Mouse (Mus musculus) Muller cell, postnatal 12 days (primary cell): ENCODE data around the gene Ddx43.
"Not testable (repeated sequence)": the region's sequence is repeated elsewhere in the genome, so short reads cannot be mapped to it uniquely, and the experiment has no call there.

Experiments used
- DNase-seq: peaks from one replicate; pipeline ENCODE4 v3.0.0-alpha.2; 2015; ENCODE audit errors: inconsistent ontology term

The Ddx43 gene

DNA sequence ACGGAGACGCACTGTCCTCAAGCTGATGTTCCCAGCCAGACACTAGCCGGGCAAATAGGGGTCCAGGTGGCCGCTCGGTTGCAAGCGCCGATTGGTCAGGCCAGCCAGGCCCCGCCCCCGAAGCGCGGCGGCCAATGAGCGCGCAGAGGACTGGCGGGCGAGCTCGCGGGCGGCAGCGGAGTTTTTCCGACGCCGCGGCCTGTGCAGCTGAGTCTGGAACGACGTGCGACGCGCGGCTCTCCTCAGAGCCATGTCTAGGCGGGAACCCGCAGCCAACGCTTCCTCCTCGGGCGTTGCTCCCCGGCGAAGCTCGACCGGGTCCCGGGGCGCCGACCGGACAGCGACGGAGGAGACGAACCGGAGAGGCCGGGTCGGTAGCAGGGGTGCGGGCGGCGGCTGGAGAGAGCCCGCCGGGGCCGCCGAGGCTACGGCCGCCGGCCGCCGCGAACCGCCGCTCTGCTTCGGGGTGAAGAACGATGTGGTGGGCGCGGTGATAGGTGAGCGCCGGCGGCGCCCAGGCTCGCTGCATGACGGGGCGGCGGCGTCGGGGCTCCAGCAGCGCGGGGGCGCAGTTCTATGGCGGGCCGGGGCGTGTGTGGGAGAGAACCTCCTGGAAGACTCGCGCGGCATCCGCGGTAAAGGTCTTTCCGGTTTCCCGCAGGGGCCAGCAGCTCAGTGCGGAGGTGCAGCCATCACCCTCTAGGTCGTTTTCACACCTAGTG, at the start of gene Ddx43:
Gene Ddx43 (plus strand): TSS at position 148 of the 722 bp plus-strand sequence.
- DNase-seq, result peak; percentile 62

- DNase-seq, result no peak
Observed at GRCm38 (mm10) chr9:78347004-78347403, 48.6 kb upstream of the Ddx43 start.

- DNase-seq, result peak; percentile 31
Observed at GRCm38 (mm10) chr9:78348206-78349004, 47.2 kb upstream of the Ddx43 start.

DNA sequence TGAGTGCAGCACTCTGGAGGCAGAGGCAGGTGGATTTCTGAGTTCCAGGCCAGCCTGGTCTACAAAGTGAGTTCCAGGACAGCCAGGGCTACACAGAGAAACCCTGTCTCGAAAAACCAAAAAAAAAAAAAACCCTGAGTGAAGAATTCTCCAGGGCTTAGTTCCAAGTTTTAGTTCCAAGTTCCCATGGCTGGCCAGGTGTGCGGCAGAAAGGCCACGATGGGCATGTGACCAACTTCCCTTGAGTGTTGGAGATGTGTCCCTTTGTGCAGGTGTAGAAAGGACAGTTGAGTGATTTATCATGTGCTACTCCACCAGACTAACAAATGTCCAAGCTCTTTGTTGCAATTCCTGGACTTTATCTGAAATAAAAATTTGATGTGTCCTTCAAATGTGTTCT, 46.4 kb upstream of the Ddx43 start:
- not testable (repeated sequence) for DNase-seq

GRCm38 (mm10) chr9:78350007-78350406, 45.6 kb upstream of the Ddx43 start:
- not testable (repeated sequence) for DNase-seq

DNA sequence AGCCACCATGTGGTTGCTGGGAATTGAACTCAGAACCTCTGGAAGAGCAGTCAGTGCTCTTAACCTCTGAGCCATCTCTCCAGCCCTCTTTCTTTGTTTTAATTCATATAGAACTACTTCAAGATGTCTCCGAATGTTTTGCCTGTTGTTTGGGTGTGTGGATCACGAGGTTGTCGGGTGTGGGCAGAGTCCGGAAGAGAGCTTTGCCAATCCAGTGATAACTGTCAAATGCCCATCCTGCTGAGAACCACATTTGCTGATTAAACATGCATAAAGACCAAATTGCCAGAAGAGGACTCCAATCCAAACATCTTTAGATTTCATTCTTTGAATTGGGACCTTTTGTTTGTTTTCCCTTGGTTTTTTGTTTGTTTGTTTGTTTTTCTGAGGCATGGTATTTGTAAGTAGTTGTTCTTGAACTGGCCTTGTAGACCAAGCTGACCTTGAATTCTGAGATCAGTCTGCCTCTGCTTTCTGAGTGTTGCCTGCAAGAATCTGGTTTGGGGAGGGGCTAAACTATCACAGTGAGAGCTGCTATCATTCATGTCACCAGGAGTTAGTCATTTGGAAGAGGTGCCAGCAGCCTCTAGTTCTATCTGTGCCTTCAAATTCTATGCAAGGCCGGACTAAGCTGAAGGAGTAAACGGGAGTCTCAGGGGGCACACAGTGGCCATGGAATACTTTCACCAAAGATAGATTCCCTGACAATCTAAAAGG, 43.9 kb upstream of the Ddx43 start:
- no peak for DNase-seq

DNA sequence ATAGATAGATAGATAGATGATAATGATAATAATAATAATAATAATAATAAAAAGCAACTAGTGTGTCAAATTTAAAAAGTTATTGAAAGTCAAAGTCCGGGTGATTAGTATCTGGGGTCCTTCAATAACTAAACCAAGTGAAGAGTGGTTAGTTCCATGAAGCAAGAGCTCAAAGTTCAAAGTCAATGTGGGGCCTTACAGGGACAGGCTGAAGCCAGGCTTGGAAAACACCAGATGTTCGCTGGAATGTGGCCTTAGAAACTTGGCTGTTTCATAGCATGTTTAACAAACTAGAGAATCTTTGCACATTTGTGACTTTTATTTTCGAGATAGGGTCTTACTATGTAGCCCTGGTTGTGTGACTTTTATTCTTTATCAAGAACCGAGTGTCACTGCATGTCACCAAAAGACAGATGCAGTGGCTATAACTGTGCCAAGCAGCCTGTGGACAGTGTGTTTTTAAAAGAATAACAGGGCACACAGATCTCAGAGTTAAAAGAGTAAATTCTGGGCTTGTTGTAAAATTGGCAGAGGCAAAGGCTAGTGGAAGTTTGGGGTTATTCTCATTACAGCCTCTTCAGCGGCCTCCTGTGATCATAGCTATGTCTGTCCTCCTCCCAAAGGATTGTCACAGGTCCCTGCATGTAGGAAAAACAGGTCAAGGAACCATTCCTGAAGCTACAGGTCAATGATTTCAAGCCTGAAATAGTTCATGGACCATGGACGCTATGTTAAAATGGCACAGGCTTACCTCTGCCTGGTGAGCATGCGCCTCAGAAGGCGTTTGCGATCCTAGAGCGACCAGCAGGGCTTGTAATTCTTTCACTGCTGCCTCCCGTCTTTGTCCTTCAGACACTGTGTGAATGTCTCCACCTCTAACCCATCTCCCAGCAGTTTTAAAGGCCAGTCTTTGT, 40.7 kb upstream of the Ddx43 start:
- DNase-seq, result no peak

- no peak for DNase-seq
Observed at GRCm38 (mm10) chr9:78355611-78356010, 40.0 kb upstream of the Ddx43 start, which contains the start of gene Gsta2. TSS of gene Gsta2 (minus strand) at chr9:78355788.

DNA sequence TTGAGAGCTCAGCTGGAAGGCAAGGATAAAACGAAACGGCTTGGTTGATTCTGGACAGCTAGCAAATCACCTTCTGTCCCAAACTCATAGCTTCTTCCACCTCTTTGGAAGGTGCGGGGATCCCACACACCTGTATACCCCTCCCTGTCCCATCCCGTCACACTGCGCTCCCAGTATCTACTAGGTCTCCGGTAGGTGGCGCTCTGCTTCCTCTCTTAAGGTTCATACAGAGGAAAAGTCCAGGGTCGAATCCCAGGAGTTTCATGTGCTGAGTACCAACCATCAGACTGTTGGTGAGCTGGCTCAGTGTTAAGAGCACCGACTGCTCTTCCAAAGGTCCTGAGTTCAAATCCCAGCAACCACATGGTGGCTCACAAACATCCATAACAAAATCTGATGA, 37.5 kb upstream of the Ddx43 start:
- DNase-seq, result peak; percentile 41

DNA sequence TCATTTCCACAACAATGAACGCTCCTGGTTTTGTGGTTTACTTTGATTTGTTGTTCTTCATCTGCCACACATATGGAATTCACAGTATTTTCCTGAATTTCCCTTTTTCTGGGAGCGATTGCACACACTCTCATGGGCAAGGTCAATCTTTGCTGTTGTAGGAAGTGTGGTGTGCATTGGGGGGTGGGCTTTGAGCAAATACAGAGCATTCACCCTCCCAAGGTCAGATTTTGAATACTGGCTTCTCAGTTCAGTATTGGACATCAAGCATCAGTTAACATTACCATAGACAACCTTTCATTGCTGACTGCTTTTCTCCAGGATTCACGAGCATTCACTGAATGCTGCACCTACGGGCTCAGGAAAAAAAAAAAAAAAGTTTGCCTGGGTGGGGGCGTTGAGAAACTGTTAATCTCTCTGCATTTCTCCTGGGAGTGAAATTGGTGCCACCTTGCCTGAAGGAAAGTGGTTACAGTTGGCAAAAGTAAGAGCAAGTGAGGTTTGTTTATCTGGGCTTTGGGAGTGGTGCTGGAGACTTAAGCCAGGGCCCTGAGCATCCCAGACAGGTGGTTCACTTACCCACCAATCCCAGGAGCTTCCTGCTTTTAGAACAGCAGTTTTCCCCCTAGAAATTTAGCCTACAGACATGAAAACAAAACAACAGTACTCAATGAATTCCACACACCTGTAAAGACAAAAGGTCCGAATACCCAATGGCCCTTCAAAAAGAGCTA, 35.7 kb upstream of the Ddx43 start:
- DNase-seq, result no peak

- no peak for DNase-seq
Observed at GRCm38 (mm10) chr9:78360484-78360872, 35.1 kb upstream of the Ddx43 start.

DNA sequence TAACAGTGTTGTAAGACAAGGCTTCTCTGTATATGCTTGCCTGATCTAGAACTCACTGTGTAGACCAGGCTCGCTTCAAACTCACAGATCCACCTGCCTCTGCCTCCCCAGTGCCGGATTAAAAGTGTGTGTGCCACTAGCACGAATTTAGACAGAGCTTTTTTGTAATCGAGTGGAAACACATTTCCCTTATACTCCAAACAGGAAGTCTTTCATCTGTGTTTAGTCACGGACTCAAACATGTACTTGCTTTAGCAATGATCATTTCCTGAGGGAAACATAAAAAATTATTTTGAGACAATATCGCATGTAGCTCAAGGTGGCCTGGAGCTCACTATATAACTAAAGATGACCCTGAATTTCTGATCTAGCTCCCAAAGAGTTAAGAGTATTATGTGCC, 32.2 kb upstream of the Ddx43 start:
- DNase-seq, result no peak

DNA sequence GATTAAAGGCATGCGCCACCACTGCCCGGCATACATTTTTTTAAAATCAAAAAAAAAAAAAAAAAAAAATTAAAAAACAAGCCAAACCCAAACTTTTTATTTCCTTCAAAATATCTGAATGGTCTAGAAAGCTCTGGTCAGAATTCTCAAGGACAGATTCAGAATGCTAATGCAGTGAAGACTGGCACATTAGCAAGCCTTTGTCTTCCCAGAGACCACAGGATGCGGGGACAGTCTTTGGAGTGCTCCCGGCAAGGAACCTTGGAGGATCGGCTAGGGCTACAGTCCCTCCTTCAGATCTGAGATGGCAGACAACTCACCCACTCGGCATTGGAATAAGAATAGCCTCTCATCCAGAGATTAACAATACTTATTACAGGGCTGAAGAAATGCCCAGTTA, 30.9 kb upstream of the Ddx43 start:
- no peak for DNase-seq

DNA sequence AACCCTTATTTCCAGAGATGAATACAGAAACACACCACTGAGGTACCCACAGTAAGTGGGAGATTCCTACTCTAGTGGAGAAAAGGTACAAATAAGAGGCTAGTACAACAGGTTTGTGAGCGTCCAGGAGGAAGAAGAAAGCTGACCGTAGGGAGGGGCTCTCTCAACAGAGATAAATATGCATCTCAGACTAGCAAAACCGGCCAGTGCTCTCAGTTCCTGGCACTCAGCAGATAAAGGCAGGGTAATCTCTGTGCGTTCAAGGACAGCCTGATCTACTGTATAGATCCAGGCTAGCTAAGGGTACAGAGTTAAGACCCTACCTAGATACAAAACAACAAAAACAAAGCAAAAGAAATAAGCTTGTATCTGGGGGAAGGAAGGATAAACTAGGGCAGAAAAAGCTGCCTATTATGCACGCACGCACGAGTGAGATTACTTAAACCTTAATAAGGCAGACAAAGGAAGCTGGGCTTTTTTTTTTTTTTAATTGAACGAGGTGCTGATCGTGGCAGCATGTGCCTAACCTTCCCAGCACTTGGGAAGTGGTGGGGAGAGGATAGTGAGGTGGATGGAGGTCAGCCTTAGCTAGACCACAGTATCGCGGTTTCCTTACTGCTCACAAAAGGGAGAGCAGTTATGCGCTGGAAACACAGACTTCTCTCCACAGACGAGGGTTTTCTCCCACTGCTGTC, 29.6 kb upstream of the Ddx43 start:
- no peak for DNase-seq

DNA sequence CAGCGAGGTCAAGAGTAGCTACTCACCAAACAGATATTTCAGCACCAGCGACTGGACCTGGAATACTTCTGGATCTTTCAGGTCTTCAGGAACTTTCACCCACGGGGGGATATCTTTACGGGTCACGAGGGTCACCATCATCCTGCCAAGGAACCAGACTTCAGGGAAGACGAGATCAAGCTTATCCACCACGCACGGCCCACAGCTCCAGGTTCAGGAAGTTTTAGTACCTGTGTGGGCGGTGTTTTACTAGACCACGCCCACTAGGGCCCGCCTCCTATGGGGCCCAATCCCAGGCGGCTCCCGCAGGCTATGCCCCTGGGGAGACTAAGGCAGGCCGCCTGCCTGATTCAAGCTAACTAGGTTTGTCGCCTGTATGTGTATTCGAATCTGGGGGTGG, 27.6 kb upstream of the Ddx43 start, which contains the start of gene Dppa5a:
Gene Dppa5a (minus strand): TSS at position 219 of the 400 bp plus-strand sequence.
- DNase-seq, result not testable (repeated sequence)

- DNase-seq, result no peak
Observed at GRCm38 (mm10) chr9:78368671-78369293, 26.8 kb upstream of the Ddx43 start.

DNA sequence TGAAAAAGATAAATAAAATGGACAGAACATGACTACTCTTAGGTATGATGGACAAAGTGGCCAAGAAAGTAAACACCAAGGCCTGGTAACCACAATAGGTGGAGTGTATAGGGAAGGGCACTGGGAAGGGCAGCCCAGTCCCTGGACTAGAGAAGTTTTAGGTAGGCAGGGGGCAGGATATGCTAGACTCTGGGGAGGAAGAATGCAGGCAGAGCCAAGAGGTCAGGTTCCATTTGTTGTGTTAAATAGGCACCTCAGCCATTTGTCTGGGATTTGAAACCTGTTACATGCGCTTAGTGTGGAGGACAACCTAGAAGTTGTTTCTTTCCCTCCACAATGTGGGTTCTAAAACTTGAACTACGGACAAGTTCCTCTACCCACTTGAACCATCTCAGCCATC, 26.2 kb upstream of the Ddx43 start:
- DNase-seq, result no peak

- DNase-seq, result no peak
Observed at GRCm38 (mm10) chr9:78369786-78370185, 25.8 kb upstream of the Ddx43 start.

GRCm38 (mm10) chr9:78371441-78371840, 24.1 kb upstream of the Ddx43 start:
- no peak for DNase-seq
